Mouse (Mus musculus) midbrain, embryonic 10.5 days (tissue): ENCODE data around the gene Gm17622. TPM values are rescaled to one million over a fixed set of nuclear protein-coding genes. Genes with fewer than 3 reads are reported as not detected.

Experiments used
- polyA plus RNA-seq: library from polyadenylated mRNA; unstranded; fragments of >200 nt; fragmentation: Nextera tagmentation; extraction: Ambion mirVana; gene quantifications from 2 replicates; pipeline ENCODE4 v1.2.1, GENCODE M21; 2016

Gm17622 gene
- polyA plus RNA-seq, 1 experiment from 2014 or later: not detected

Other genes starting within 250 kb of the Gm17622 start
- gene Poc5, start 102.4 kb upstream of the Gm17622 start, polyA plus RNA-seq: 19.8 and 22.3 TPM in 2 replicates
- gene Ankdd1b, start 19.5 kb upstream of the Gm17622 start, polyA plus RNA-seq: not detected in 2 replicates
- 8.6 and 9.5 TPM in 2 replicates for gene Polk, start 51.8 kb downstream of the Gm17622 start, polyA plus RNA-seq
- gene Col4a3bp, start 51.9 kb downstream of the Gm17622 start, polyA plus RNA-seq: 5.9 and 7.1 TPM in 2 replicates
- gene Hmgcr, start 180.2 kb downstream of the Gm17622 start, polyA plus RNA-seq: 153 and 183 TPM in 2 replicates